Mouse (Mus musculus) cortical plate, adult 2 months (tissue): ENCODE results near the gene Fut7.

Experiments used
- CTCF ChIP-seq: fragments of 200-500 bp; IDR thresholded peaks from 2 replicates; pipeline ENCODE4 v1.5.1; 2011; ENCODE audit warnings: mild to moderate bottlenecking, control low read depth, low read length; ENCODE audit not compliant: insufficient read depth; ENCODE audit errors: extremely low read depth
- POLR2A ChIP-seq: fragments of 200-500 bp; IDR thresholded peaks from 2 replicates; pipeline ENCODE4 v1.6.1; 2011; ENCODE audit warnings: mild to moderate bottlenecking, low read length, control low read depth; ENCODE audit not compliant: insufficient read depth; ENCODE audit errors: extremely low read depth

GRCm38 (mm10) chr2:25452951-25453350 lies 29.9 kb downstream of the Fut7 start:
- TF ChIP-seq POLR2A (no peak), CTCF (no peak)
